Mouse (Mus musculus) WW6 (cell line): ENCODE results near the gene Gm18336.
"Not testable (repeated sequence)": the region's sequence is repeated elsewhere in the genome, so short reads cannot be mapped to it uniquely, and the experiment has no call there.

Experiments
- DNase-seq: peaks from one replicate; pipeline ENCODE4 v3.0.0-alpha.2; 2013; ENCODE audit warnings: low read depth, low spot score

Gene Gm18336

DNA sequence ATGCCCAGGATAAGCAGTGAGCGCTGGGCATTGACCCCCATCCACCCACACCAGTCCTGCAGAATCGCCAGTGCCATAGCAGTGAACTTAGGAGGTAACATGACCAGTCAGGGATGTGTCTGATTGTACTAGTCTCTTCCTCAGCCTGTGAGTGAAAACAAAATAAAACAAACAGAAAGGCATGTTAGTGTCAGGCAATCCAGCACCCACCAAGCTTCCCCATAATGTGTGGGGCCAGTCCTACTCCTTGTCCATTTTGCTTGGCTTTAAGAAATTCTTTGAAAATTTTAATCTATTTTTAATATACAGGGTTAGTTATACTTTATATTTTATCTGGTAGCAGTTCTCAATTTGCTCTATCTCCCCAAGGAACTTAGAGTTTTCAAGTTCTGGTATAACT, at the start of gene Gm18336:
Gene Gm18336 (minus strand): TSS at position 101 of the 400 bp plus-strand sequence.
- not testable (repeated sequence) for DNase-seq

DNA sequence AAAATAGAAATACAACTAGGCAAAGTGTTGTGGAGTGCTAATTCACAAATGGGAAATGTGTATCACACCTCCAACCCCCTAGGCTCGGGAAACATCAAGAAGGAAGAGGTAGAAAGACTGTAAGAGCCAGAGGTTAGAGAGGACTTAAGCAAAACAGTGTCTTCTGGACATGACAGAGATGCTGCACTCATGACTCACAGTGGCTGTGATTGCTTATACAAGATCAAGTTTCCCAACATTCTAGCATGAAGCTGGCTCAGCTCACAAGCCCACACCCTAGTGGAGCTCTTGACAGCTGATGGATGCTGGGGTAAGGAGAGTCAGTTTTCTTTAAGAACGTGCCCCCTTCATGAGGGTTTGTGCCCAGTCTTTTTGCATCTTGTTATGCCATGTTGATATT, 42.9 kb upstream of the Gm18336 start:
- DNase-seq = no peak

DNA sequence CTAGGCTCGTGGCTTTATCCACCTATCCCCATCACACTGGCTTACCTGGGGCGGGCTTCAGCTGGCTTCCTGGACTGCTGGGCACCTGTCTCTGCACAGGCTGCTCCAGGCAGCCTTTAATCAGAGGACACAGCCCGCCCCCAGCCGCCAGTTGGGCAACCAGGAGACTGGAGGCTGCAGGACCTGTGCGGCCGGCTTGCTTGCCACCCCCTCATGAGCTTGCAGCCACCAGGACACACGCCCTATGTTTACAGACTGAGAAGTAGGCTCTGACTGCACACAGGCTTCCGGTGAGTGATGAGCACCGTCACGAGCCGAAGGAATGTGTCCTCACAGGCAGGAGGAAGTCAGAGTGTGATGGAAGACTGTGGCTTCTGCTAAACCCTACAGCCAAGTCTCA, 36.7 kb upstream of the Gm18336 start, which contains the start of gene Trex2:
Gene Trex2 (minus strand): TSS at position 93 of the 400 bp plus-strand sequence.
- no peak for DNase-seq

DNA sequence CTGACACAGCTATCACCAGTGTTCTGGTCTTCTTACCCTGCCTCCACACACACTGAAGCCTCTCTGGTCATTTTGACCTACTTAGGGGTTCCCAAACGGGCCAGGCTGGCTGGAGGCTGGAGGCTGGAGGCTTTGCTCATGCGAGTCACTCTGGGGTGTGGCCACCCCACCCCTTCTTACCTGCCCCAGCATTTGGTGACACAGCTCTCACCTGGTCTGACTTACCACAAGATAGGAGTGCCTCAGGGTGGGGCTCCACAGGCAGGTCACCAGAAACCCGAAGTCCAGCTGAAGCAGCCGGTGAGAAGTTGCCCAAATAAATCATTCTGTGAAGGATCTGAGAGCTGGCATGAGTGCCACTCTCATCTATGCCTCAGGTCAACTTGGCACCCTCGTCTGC, 34.3 kb upstream of the Gm18336 start:
- DNase-seq = no peak

DNA sequence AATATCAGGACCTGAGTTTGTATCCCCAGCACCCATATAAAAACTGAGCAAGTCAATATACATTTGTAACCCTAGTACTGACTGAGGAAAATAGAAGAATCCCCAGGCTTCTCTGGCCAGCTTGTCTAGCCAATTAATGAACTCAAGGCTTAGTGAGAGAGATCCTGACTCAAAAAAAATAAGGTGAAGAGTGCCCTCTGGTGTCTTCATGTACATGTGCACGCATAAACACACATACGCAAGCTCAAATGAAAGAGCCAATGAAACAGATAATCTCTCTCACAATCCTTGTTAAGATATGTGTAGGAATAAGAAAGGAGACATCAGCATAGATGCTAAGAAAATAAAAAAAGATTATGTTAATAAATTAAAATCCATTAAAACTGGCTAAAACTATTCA, 31.5 kb upstream of the Gm18336 start:
- no peak for DNase-seq

DNA sequence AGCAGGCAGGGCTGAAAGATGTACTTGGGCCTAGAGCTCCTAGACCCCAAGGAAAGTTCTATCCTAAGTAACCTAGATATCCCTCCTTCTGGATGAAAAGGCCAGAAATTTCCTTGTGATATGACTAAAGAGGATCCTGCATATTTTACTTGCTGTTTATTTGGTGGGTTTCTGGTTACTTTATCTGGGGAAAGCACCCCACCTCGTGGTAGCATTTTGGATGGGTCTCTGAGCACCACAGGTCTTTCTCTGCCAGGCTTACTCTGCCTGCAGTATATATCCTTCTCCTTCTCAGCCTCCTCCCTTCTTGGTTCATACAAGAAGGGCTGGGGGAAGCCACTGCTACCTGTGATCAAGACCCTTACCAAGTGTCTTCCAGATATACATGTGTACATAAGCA, 14.2 kb upstream of the Gm18336 start:
- DNase-seq = no peak

DNA sequence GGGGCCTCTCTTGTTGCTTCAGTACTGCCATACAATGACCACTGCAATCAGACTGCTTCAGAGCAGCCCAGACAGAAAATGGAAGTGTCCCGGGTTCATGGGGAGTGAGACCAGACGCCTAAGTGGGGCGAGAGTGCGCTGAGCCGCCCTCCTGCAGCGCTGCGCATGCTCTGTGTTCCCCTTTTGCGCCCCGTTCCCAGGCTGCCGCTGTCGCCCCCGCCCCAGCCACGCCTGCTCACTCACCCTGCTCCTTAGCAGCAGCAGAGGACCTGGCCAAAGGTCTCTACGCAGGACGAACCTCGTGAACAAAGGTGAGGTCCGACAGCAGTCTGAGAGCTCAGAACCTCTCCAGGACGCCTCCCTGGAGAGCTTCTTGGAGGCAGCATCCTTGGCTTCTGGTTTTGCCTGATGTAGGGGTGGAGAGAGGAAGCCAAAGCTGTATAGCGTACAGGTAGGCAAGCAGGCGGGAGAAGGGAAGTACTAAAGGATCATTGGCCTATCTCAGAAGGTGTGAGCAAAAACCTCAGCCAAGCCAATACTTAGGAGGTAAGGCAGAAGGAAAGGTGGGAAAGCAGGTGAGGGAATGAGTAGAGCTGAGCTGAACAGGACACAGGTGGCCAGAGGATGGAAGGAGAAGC, 12.5 kb upstream of the Gm18336 start, which contains the start of gene Zfp92:
Gene Zfp92 (plus strand): TSS at position 217 of the 638 bp plus-strand sequence.
- DNase-seq = no peak

DNA sequence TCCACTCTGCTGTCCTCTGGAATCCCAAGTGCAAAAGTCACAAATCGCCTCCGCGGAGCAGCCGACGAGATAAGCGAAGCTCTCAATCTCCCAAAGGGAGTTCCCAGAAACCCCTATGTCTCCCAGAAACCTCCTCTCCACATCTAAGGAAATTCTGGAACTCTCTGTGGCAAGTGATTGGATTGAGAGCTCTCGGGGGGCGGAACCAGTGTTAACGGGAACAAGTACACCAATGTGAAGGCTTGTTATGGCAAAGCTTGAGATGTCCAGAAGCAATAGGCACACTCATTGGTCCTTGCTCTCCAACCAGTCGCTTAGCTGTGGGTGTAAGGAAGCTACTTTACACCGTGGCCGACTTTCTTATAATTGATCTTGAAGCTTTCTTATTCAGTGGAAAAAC, 3.1 kb upstream of the Gm18336 start:
- no peak for DNase-seq

DNA sequence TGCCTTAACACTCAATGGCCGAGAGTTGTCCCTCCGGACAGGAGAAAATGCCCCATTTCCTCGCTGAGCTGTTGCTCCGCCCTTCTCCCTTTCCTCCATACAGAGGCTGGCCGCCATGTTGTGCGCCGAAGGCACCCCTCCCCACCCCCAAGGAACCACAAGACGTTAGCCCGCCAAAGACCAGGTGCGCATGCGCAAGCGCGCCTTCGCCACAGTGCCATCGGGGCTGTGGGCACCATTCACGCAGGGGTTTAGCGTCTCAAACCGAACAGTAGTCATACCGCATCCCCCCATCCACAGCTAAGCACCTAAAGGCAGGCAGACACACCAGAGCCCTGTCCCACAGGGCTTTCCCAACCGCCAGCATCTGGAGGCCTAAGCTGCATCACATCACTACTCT, 2.4 kb upstream of the Gm18336 start:
- no peak for DNase-seq

DNA sequence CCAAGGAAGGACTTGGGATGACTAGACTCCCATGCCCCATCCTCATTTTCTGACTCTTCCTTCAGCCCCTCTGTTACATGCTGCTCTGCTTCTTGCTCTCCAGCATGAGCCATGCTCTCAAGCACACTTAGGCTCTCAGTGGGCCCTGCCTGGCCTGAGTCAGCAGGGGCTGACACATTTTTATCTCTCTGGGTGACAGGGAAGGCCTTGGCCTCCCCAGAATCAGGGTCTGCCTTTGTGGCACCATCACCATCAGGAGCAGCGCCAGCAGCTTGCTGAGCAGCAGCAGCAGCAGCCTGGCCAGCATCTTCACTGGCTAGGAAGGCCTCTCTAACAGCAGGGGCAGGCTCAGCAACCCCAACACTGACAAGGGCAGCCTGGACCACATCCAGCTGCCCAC, 2.1 kb downstream of the Gm18336 start:
- no peak for DNase-seq

DNA sequence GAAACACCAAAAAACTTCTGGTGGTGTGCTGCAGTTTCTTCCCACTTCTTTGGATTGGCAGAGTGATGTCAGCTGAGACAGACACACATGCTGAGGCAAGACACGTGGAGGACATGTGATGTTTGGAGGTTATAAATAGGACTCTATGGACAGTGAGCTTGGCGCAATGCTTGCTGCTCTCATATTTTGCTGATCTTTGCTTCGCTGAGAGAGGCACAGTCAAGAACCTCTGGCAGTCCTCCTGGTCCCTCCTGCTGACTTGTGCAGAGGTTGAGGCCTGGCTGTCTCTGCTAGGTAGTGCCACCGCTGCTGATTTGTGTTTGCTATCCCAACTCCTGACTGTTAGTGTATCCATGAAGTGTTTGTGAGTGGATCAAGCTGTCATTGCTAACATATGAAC, 7.1 kb downstream of the Gm18336 start:
- no peak for DNase-seq

DNA sequence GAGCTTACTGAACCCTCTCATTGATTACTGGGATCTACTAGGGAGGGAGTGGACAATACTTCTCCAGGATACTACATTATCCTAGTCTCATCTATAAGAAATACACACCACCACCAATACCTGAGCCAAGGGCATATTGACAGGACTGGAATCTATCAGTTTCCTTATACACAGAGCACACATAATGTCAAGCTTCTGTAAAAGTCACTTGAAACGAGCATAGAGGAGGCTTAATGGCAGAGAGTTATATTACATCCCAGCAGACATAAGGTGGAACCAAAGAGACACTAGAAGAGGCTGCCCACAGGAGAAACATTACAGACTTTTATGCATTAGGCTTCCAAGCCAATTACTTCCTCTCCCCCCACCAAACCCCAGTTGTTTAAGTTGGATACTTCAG, 13.6 kb downstream of the Gm18336 start:
- DNase-seq = no peak

DNA sequence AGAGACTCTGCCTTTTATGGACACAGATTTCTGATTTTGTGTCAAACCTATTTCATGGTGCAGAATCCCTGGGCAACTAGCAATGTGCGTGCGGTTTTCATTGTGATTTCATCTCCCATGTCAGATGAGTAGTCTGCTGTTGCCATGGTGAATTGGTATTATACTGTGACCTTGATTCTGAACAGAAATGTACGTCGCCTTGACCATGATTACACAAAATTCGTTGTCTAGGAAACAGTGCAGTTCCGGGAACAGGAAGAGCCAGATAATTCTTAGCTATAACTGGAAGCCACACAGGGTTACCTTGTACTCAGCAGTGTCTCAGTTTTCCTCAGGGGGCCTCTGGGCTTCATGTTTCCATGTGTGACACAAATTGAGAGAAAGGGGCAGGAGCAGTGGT, 14.1 kb downstream of the Gm18336 start:
- DNase-seq = no peak

DNA sequence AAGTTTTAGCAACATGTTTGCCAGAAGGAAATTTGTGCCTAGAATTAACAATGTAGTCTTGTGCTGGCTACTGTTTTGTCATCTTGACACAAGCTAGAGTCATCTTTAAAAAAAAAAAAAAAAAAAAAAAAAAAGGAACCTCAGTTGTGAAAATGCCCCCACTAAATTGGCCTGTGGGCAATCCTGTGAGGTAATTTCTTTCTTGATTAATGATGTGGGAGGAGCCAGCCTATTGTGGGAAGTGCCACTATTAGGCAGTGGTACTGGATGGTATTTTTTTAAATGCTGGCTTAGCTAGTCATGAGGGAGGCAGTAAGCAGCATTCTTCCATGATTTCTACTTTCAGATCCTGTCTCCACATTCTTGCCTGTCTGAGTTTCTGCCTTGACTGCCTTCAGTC, 35.2 kb downstream of the Gm18336 start:
- no peak for DNase-seq

DNA sequence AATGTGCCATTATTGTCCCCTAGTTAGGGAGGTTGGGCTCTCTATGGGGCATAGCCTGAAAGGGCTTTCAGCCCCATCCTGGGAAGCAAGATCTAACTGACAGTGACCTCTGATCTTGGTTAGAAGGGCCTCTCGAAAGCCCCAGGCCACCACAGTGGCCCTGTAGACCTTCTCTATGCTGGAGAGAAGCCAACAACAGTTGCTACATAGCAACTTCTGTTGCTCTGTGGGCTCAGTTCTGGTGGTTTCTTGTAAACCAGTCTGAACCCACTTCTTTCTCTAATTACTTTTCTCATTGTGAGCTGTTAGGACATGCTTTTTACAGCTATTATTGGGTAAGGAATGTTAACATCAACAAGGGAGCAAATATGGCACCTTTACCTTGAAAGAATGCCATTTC, 41.8 kb downstream of the Gm18336 start:
- no peak for DNase-seq

DNA sequence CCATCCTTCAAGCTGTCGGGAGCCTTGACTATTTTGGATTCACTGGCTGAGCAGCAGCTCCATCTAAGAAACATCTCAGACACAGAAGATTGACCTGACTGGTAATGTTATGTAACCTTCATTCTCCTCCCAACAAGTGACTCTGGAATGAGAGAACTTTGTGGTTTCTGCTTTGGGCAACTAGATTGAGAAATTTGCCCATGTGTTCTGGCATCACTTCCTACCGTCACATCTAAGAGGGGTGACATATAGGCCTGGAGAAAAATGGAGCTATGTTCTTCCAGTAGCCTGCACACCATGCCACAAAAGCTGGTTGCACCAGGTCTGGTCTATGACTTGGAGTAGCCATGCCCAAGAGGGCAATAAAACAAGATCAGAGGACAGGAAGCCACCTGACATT, 42.4 kb downstream of the Gm18336 start:
- DNase-seq = no peak
